Mouse (Mus musculus) liver, embryonic 14.5 days (tissue): ENCODE measurements at regions not wholly inside any gene's neighbourhood (a gene's known extent, or its start where the extent isn't known, plus 50 kb on each side); places are given as distances from the start of the nearest gene placed in this dataset.

Experiments used
- CTCF ChIP-seq: IDR thresholded peaks from 2 replicates; pipeline ENCODE4 v1.5.1; 2016; ENCODE audit warnings: antibody characterized with exemption, low read depth, control low read depth
- EP300 ChIP-seq: IDR thresholded peaks from 2 replicates; pipeline ENCODE4 v1.6.1; 2016; ENCODE audit warnings: antibody characterized with exemption, low read depth

DNA sequence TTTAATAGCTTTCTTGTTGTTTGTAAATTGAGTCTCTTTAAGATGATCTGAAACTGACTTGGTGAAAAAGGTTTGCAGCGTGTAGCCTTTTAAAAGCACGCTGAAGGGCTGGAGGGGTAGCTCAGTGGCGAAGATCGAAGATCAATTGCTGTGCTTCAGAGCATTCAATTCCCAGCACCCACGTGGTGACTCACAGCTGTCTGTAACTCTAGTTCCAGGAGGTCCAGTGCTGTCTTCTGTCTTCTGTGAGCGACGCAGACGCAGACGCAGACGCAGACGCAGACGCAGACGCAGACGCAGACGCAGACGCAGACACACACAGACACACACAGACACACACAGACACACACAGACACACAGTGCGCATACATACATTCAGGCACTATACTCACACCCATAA lies 99.1 kb upstream of the Map4k3 start:
- TF ChIP-seq CTCF: no peak
- TF ChIP-seq EP300: no peak
